Mouse (Mus musculus) kidney, postnatal 10 days (tissue): ENCODE measurements around the gene Olfr319.
"Not testable (repeated sequence)": the region's sequence is repeated elsewhere in the genome, so short reads cannot be mapped to it uniquely, and the experiment has no call there.

Experiments used
- DNase-seq: peaks from one replicate; pipeline ENCODE4 v3.0.0; 2021; ENCODE audit warnings: mixed read lengths

Gene Olfr319

GRCm38 (mm10) chr11:58698862-58699261 lies at the start of gene Olfr319:
TSS of gene Olfr319 (plus strand) at chr11:58699162.
- no peak for DNase-seq

GRCm38 (mm10) chr11:58655151-58655550 lies 43.8 kb upstream of the Olfr319 start:
- no peak for DNase-seq

- DNase-seq = no peak
These were observed 40.4 kb upstream of the Olfr319 start, which contains the start of gene Olfr322 for GRCm38 (mm10) chr11:58658596-58658995. TSS of gene Olfr322 (plus strand) at chr11:58658782.

GRCm38 (mm10) chr11:58669252-58669651 lies 29.7 kb upstream of the Olfr319 start:
- DNase-seq = no peak

GRCm38 (mm10) chr11:58671825-58672224 lies 27.1 kb upstream of the Olfr319 start:
- DNase-seq = no peak

- no peak for DNase-seq
These were observed 18.2 kb upstream of the Olfr319 start, which contains the start of gene Olfr320 for GRCm38 (mm10) chr11:58680799-58681198. TSS of gene Olfr320 (plus strand) at chr11:58681099.

- DNase-seq = no peak
These were observed 10.1 kb downstream of the Olfr319 start for GRCm38 (mm10) chr11:58709086-58709485.

- DNase-seq = not testable (repeated sequence)
These were observed 18.8 kb downstream of the Olfr319 start for GRCm38 (mm10) chr11:58717723-58718122.

GRCm38 (mm10) chr11:58719701-58720100 lies 20.7 kb downstream of the Olfr319 start:
- DNase-seq = no peak

- DNase-seq = no peak
These were observed 25.0 kb downstream of the Olfr319 start, which contains the start of gene Olfr318 for GRCm38 (mm10) chr11:58723914-58724313. TSS of gene Olfr318 (minus strand) at chr11:58724014.

GRCm38 (mm10) chr11:58727896-58728650 lies 29.1 kb downstream of the Olfr319 start:
- DNase-seq = peak; percentile 27

GRCm38 (mm10) chr11:58733372-58733771 lies 34.4 kb downstream of the Olfr319 start:
- DNase-seq = no peak

GRCm38 (mm10) chr11:58738792-58739262 lies 39.9 kb downstream of the Olfr319 start, which contains the start of gene Olfr317:
TSS of gene Olfr317 (minus strand) at chr11:58739212.
- DNase-seq = no peak

GRCm38 (mm10) chr11:58751096-58751495 lies 52.1 kb downstream of the Olfr319 start:
- DNase-seq = not testable (repeated sequence)

GRCm38 (mm10) chr11:58752434-58752833 lies 53.5 kb downstream of the Olfr319 start, which contains the start of gene Olfr316:
TSS of gene Olfr316 (plus strand) at chr11:58752734.
- DNase-seq = no peak
